Mouse (Mus musculus) brain, embryonic 14.5 days (tissue): Measurements from ENCODE around the gene Lgi4.

Source experiments
- CTCF ChIP-seq: fragments of 200-500 bp; IDR thresholded peaks from 2 replicates; pipeline ENCODE4 v1.5.1; 2012; ENCODE audit warnings: inconsistent platforms, mild to moderate bottlenecking, moderate library complexity, borderline replicate concordance; ENCODE audit not compliant: insufficient read depth, insufficient read length; ENCODE audit errors: extremely low read depth
- POLR2A ChIP-seq: fragments of 200-500 bp; IDR thresholded peaks from 2 replicates; pipeline ENCODE4 v1.6.1; 2012; ENCODE audit warnings: mild to moderate bottlenecking, inconsistent platforms, borderline replicate concordance; ENCODE audit not compliant: poor library complexity, insufficient read depth, insufficient read length, severe bottlenecking; ENCODE audit errors: extremely low read depth

DNA sequence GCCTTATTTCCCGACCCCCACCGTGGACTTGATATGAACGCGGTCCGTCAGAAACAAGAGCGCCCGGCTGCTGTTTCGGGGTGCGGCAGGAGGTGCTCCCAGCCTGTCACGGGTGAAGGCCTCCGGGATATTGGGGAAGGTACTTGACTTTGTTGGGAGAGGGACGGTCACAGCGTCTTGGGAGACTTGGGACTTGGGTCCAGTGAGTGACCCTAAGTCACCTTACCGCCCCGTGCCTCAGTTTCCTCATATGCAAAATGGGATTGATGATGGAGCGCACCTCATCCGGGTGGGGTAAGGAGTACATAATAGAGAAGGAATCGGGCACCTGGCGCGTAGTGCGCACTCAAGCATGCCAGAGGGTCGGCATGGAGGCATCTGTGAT lies 6.9 kb upstream of the Lgi4 start:
- no peak for TF ChIP-seq CTCF
- no peak for TF ChIP-seq POLR2A
